Mouse (Mus musculus) kidney, postnatal 0 days (tissue): ENCODE measurements around the gene Tspan17. TPM values are rescaled to one million over a fixed set of nuclear protein-coding genes. Genes with fewer than 3 reads are reported as not detected.

Experiments
- ATAC-seq: fragments of 200-750 bp; cut with Nextera tagmentation; replicated peaks from 2 replicates; pipeline ENCODE4 v1.8.0; 2017; ENCODE audit warnings: low read depth, moderate number of reproducible peaks, moderate TSS enrichment, moderate library complexity; ENCODE audit not compliant: low FRiP score
- DNase-seq: peaks from one replicate; pipeline ENCODE4 v3.0.0-alpha.2; 2016; ENCODE audit warnings: low spot score
- H3K27ac ChIP-seq: fragments of 300-500 bp; sonication (generic); 2 replicates; pipeline ENCODE4 v1.5.1; 2014; ENCODE audit warnings: mild to moderate bottlenecking
- H3K27me3 ChIP-seq: fragments of 300-500 bp; sonication (generic); 2 replicates; pipeline ENCODE4 v1.6.1; 2014; ENCODE audit warnings: low read length, mixed read lengths; ENCODE audit not compliant: insufficient read depth
- H3K36me3 ChIP-seq: fragments of 300-500 bp; sonication (generic); 2 replicates; pipeline ENCODE4 v1.6.1; 2014; ENCODE audit warnings: low read length, mixed read lengths; ENCODE audit not compliant: insufficient read depth
- H3K4me1 ChIP-seq: fragments of 300-500 bp; sonication (generic); replicated peaks from 2 replicates; pipeline ENCODE4 v1.6.1; 2014; ENCODE audit warnings: antibody characterized with exemption, low read length, mixed read lengths; ENCODE audit not compliant: insufficient read depth
- H3K4me2 ChIP-seq: fragments of 300-500 bp; sonication (generic); 2 replicates; pipeline ENCODE4 v1.6.1; 2014; ENCODE audit warnings: mild to moderate bottlenecking, low read length, moderate library complexity, mixed read lengths
- H3K4me3 ChIP-seq: fragments of 300-500 bp; sonication (generic); replicated peaks from 2 replicates; pipeline ENCODE4 v1.5.1; 2014; ENCODE audit warnings: low read depth, low read length
- H3K9ac ChIP-seq: fragments of 300-500 bp; sonication (generic); 2 replicates; pipeline ENCODE4 v1.6.1; 2014; ENCODE audit warnings: low read depth, low read length
- H3K9me3 ChIP-seq: fragments of 300-500 bp; sonication (generic); replicated peaks from 2 replicates; pipeline ENCODE4 v1.6.1; 2016; ENCODE audit warnings: low read length, inconsistent platforms, mixed read lengths
- CTCF ChIP-seq: IDR thresholded peaks from 2 replicates; pipeline ENCODE4 v1.5.1; 2016; ENCODE audit warnings: antibody characterized with exemption, low read depth, mild to moderate bottlenecking, moderate library complexity
- WGBS: fragments of 180-500 bp; shearing (Covaris S2); extraction: QIAGEN DNeasy Blood & Tissue Kit; methylation state at CpG from one replicate; pipeline ENCODE4 v1.1.7; 2014; 5-methylcytosine and 5-hydroxymethylcytosine counted together
- polyA plus RNA-seq: library from polyadenylated mRNA; unstranded; fragments of >200 nt; fragmentation: Nextera tagmentation; extraction: Ambion mirVana; gene quantifications from 2 replicates; pipeline ENCODE4 v1.2.1, GENCODE M21; 2015

Gene Tspan17
- polyA plus RNA-seq, 1 experiment from 2014 or later = 13.0 TPM

GRCm38 (mm10) chr13:54760164-54760795 lies 28.9 kb upstream of the Tspan17 start:
- ATAC-seq = no peak

GRCm38 (mm10) chr13:54760906-54761305 lies 28.3 kb upstream of the Tspan17 start:
- Histone ChIP-seq H3K4me2 (no peak overlapping the region), H3K27ac (no peak overlapping the region), H3K27me3 (peaks cover 32% of the 10 kb centered on the region), H3K36me3 (no peaks in the 10 kb centered on the region), H3K9me3 (no peaks in the 10 kb centered on the region), H3K4me1 (peaks cover 8% of the 10 kb centered on the region; the same call in 1 of the 2 replicates), H3K4me3 (no peak overlapping the region), H3K9ac (no peak overlapping the region)
- WGBS = 81% methylated on average over 7 of the region's 7 CpGs
- TF ChIP-seq CTCF = no peak
- DNase-seq (no peak), ATAC-seq (no peak)

More at GRCm38 (mm10) chr13:54760164-54760795, 28.9 kb upstream of the Tspan17 start:
- peaks cover 6% of the 10 kb centered on the region; the same call in 1 of the 2 replicates for H3K4me1 ChIP-seq
- no peak for DNase-seq
- no peak overlapping the region for H3K9ac ChIP-seq
- 63% methylated on average over 8 of the region's 8 CpGs for WGBS
- no peak for TF ChIP-seq CTCF
- H3K9me3 ChIP-seq = no peaks in the 10 kb centered on the region
- H3K27me3 ChIP-seq = peaks cover 26% of the 10 kb centered on the region
- no peaks in the 10 kb centered on the region for H3K36me3 ChIP-seq
- H3K4me3 ChIP-seq = no peak overlapping the region
- H3K27ac ChIP-seq = no peak overlapping the region
- no peak overlapping the region for H3K4me2 ChIP-seq

GRCm38 (mm10) chr13:54765281-54766191 lies 23.6 kb upstream of the Tspan17 start:
- TF ChIP-seq CTCF = no peak
- Histone ChIP-seq H3K9me3 (no peaks in the 10 kb centered on the region), H3K36me3 (no peaks in the 10 kb centered on the region), H3K27ac (no peak overlapping the region), H3K9ac (no peak overlapping the region), H3K4me1 (peaks cover 8% of the 10 kb centered on the region), H3K27me3 (peaks cover 39% of the 10 kb centered on the region), H3K4me2 (peak overlapping the region; percentile 47), H3K4me3 (peak overlapping the region; percentile 17)
- DNase-seq (no peak), ATAC-seq (no peak)
- 6% methylated on average over 42 of the region's 44 CpGs for whole genome bisulfite sequencing

- WGBS = 2% methylated on average over 35 of the region's 35 CpGs
- peak; percentile 79 for TF ChIP-seq CTCF
- no peak within 1 kb of the TSS for H3K27ac ChIP-seq
- no peaks in the 10 kb centered on the region for H3K9me3 ChIP-seq
- H3K36me3 ChIP-seq = no peaks in the 10 kb centered on the region
- no peak within 1 kb of the TSS for H3K9ac ChIP-seq
- DNase-seq (peak; percentile 61), ATAC-seq (no peak)
- peak within 1 kb of the TSS; percentile 17 for H3K4me3 ChIP-seq
- peak within 1 kb of the TSS; percentile 47 for H3K4me2 ChIP-seq
- peaks cover 39% of the 10 kb centered on the region for H3K27me3 ChIP-seq
- H3K4me1 ChIP-seq = peaks cover 8% of the 10 kb centered on the region
Observed at GRCm38 (mm10) chr13:54766192-54766768, 22.9 kb upstream of the Tspan17 start, which contains the start of gene Sncb. TSS of gene Sncb (minus strand) at chr13:54766595.

GRCm38 (mm10) chr13:54767012-54767411 lies 22.2 kb upstream of the Tspan17 start:
- no peak for TF ChIP-seq CTCF
- DNase-seq (no peak), ATAC-seq (no peak)
- 75% methylated on average over 4 of the region's 4 CpGs for WGBS
- Histone ChIP-seq H3K36me3 (no peaks in the 10 kb centered on the region), H3K4me2 (no peak overlapping the region), H3K9ac (no peak overlapping the region), H3K27ac (no peak overlapping the region), H3K9me3 (no peaks in the 10 kb centered on the region), H3K4me1 (peaks cover 8% of the 10 kb centered on the region), H3K27me3 (peaks cover 39% of the 10 kb centered on the region), H3K4me3 (no peak overlapping the region)

- 70% methylated on average over 3 of the region's 3 CpGs for WGBS
- no peak for ATAC-seq
Observed at GRCm38 (mm10) chr13:54780592-54780991, 8.6 kb upstream of the Tspan17 start.

More at GRCm38 (mm10) chr13:54780592-54780991, 8.6 kb upstream of the Tspan17 start:
- H3K4me1 ChIP-seq = no peaks in the 10 kb centered on the region
- no peaks in the 10 kb centered on the region for H3K9me3 ChIP-seq
- DNase-seq = peak; percentile 23
- no peak overlapping the region for H3K27ac ChIP-seq
- no peak overlapping the region for H3K4me3 ChIP-seq
- no peak overlapping the region for H3K9ac ChIP-seq
- H3K27me3 ChIP-seq = no peaks in the 10 kb centered on the region
- H3K36me3 ChIP-seq = no peaks in the 10 kb centered on the region
- H3K4me2 ChIP-seq = no peak overlapping the region
- no peak for TF ChIP-seq CTCF
